Mouse (Mus musculus) liver, adult 2 months (tissue): ENCODE results near the gene Akt1.

Experiments
- CTCF ChIP-seq: fragments of 200-500 bp; IDR thresholded peaks from 2 replicates; pipeline ENCODE4 v1.5.1; 2011; ENCODE audit warnings: low read depth, low read length, control low read depth
- POLR2A ChIP-seq: fragments of 200-500 bp; IDR thresholded peaks from 2 replicates; pipeline ENCODE4 v1.6.1; 2011; ENCODE audit warnings: low read length, control low read depth; ENCODE audit not compliant: insufficient read depth; ENCODE audit errors: extremely low read depth

DNA sequence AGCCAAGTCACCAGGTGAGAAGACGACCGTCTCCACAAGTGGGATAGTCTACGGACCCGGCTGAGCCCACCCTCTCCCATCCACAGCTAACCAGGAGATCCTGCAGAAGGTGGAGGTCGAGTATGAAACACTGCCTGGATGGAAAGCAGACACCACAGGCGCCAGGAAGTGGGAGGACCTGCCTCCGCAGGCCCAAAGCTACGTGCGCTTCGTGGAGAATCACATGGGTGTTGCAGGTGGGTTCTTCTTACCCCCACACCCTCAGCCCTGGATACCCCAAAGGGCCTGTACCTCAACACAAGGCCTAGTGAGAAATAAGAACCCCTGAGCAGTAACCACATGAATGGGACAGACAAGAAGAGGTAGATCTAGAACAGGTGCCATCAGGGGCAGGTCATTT lies 35.2 kb downstream of the Akt1 start:
- TF ChIP-seq CTCF: no peak
- TF ChIP-seq POLR2A: no peak
